Mouse (Mus musculus): ENCODE measurements around the gene Arl13a.
"Not testable (repeated sequence)": the region's sequence is repeated elsewhere in the genome, so short reads cannot be mapped to it uniquely, and the experiment has no call there.

Arl13a gene

GRCm38 (mm10) chrX:134187201-134187600 is at the start of gene Arl13a:
TSS of gene Arl13a (plus strand) at chrX:134187501.
- not testable (repeated sequence) for DNase-seq (ENCODE audit: low spot score in 2 of 2)

GRCm38 (mm10) chrX:134140024-134140423 is 47.3 kb upstream of the Arl13a start:
- no peak for DNase-seq (ENCODE audit: low spot score in 2 of 2)

- DNase-seq (ENCODE audit: low spot score in 2 of 2) = no peak
These were observed 45.8 kb upstream of the Arl13a start for GRCm38 (mm10) chrX:134141551-134141950.

- DNase-seq (ENCODE audit: low spot score in 2 of 2) = no peak
These were observed 45.3 kb upstream of the Arl13a start for GRCm38 (mm10) chrX:134141986-134142385.

GRCm38 (mm10) chrX:134158151-134158550 is 29.1 kb upstream of the Arl13a start:
- DNase-seq (ENCODE audit: low spot score in 2 of 2) = no peak

GRCm38 (mm10) chrX:134160442-134160841 is 26.9 kb upstream of the Arl13a start:
- DNase-seq (ENCODE audit: low spot score in 2 of 2) = no peak

- DNase-seq (ENCODE audit: low spot score in 2 of 2) = no peak
These were observed 25.1 kb upstream of the Arl13a start, which contains the start of gene Xkrx for GRCm38 (mm10) chrX:134162043-134162720. TSS of gene Xkrx (minus strand) at chrX:134162076.

GRCm38 (mm10) chrX:134162826-134163225 is 24.5 kb upstream of the Arl13a start:
- DNase-seq (ENCODE audit: low spot score in 2 of 2) = no peak

GRCm38 (mm10) chrX:134163484-134163883 is 23.8 kb upstream of the Arl13a start:
- no peak for DNase-seq (ENCODE audit: low spot score in 2 of 2)

- DNase-seq (ENCODE audit: low spot score in 2 of 2) = no peak
These were observed 16.7 kb upstream of the Arl13a start for GRCm38 (mm10) chrX:134170584-134170983.

GRCm38 (mm10) chrX:134174699-134175098 is 12.6 kb upstream of the Arl13a start:
- no peak for DNase-seq (ENCODE audit: low spot score in 2 of 2)

- DNase-seq (ENCODE audit: low spot score in 2 of 2) = no peak
These were observed 21.2 kb downstream of the Arl13a start for GRCm38 (mm10) chrX:134208491-134208890.

GRCm38 (mm10) chrX:134211151-134211642 is 23.9 kb downstream of the Arl13a start:
- DNase-seq (ENCODE audit: low spot score in 2 of 2) = no peak

GRCm38 (mm10) chrX:134218161-134218560 is 30.9 kb downstream of the Arl13a start:
- DNase-seq (ENCODE audit: low spot score in 2 of 2) = no peak

- DNase-seq (ENCODE audit: low spot score in 2 of 2) = no peak
These were observed 33.3 kb downstream of the Arl13a start for GRCm38 (mm10) chrX:134220618-134221017.

GRCm38 (mm10) chrX:134221856-134222255 is 34.6 kb downstream of the Arl13a start, which contains the start of gene Nox1:
TSS of gene Nox1 (minus strand) at chrX:134221956.
- DNase-seq (ENCODE audit: low spot score in 2 of 2) = no peak

GRCm38 (mm10) chrX:134233048-134233447 is 45.7 kb downstream of the Arl13a start:
- DNase-seq (ENCODE audit: low spot score in 2 of 2) = no peak

GRCm38 (mm10) chrX:134238266-134238665 is 51.0 kb downstream of the Arl13a start:
- DNase-seq (ENCODE audit: low spot score in 2 of 2) = no peak

- no peak for DNase-seq (ENCODE audit: low spot score in 2 of 2)
These were observed 58.6 kb downstream of the Arl13a start for GRCm38 (mm10) chrX:134245946-134246345.

GRCm38 (mm10) chrX:134248202-134248601 is 60.9 kb downstream of the Arl13a start:
- no peak for DNase-seq (ENCODE audit: low spot score in 2 of 2)

Data from frontal cortex, postnatal 14 days (tissue).